ENCODE assay signal across 8 mouse cellular contexts in genomic region chr14:99046031-99046781, GRCm38 (mm10). TPM values are rescaled to one million over a fixed set of nuclear protein-coding genes. Genes with fewer than 3 reads are reported as not detected.
A peak's percentile ranks its signal among the peaks of the same experiment; 100 is the strongest.
DNase-seq lines count a peak whose midpoint lies in the region; ATAC-seq and TF ChIP-seq lines count a peak whose summit lies in the region.

TSS of gene Mzt1 (minus strand) at chr14:99046134.
TSS of gene Bora (plus strand) at chr14:99046222.

- peaks cover 8% of the 10 kb centered on the region; the same call in 1 of the 2 replicates for H3K36me3 ChIP-seq in embryonic facial prominence, embryonic 14.5 days (ENCODE audit: control insufficient read depth, insufficient read depth, low read length)
- H3K36me3 ChIP-seq in limb, embryonic 14.5 days (ENCODE audit: control insufficient read depth, insufficient read depth, low read length) = peaks cover 10% of the 10 kb centered on the region; the same call in 1 of the 2 replicates
- H3K36me3 ChIP-seq in midbrain, postnatal 0 days (ENCODE audit: insufficient read depth, low read length) = no peaks in the 10 kb centered on the region

- H3K27ac ChIP-seq in embryonic facial prominence, embryonic 14.5 days (replicated peaks; ENCODE audit: low read depth, low read length) = peak within 1 kb of the TSS; percentile 91
- peak within 1 kb of the TSS; percentile 91 for H3K27ac ChIP-seq in limb, embryonic 14.5 days (replicated peaks; ENCODE audit: low read depth, low read length)
- H3K27ac ChIP-seq in midbrain, postnatal 0 days (ENCODE audit: low read depth, low read length) = peak within 1 kb of the TSS; percentile 72

- TF ChIP-seq CTCF in midbrain, postnatal 0 days (IDR thresholded peaks at IDR 0.05) = no peak

- DNase-seq in 3T3-L1 (ENCODE audit: low read depth, low spot score) = peak; percentile 93
- DNase-seq in adrenal gland, postnatal 4 days (ENCODE audit: low spot score in 2 of 2) = peak; percentile 77 to 84
- DNase-seq in embryonic facial prominence, embryonic 14.5 days (ENCODE audit: low spot score) = peak; percentile 97
- DNase-seq in heart, adult 8-10 months (ENCODE audit: low spot score) = peak; percentile 87
- DNase-seq in kidney, adult 9 months = peak; percentile 94
- DNase-seq in limb, embryonic 14.5 days (ENCODE audit: low spot score) = peak; percentile 95
- peak; percentile 94 for DNase-seq in midbrain, postnatal 0 days (ENCODE audit: low spot score)
- DNase-seq in spleen, postnatal 14 days (ENCODE audit: low spot score in 2 of 2) = peak; percentile 91

- H3K4me1 ChIP-seq in embryonic facial prominence, embryonic 14.5 days (ENCODE audit: control insufficient read depth, insufficient read depth, low read length) = peaks cover 15% of the 10 kb centered on the region; the same call in 1 of the 2 replicates
- peaks cover 14% of the 10 kb centered on the region for H3K4me1 ChIP-seq in limb, embryonic 14.5 days (ENCODE audit: control insufficient read depth, insufficient read depth, low read length)
- peaks cover 12% of the 10 kb centered on the region; the same call in 1 of the 2 replicates for H3K4me1 ChIP-seq in midbrain, postnatal 0 days (ENCODE audit: insufficient read depth, low read length)

- peak within 1 kb of the TSS; percentile 70 for H3K4me2 ChIP-seq in embryonic facial prominence, embryonic 14.5 days (ENCODE audit: low read depth, low read length)
- peak within 1 kb of the TSS; percentile 68 for H3K4me2 ChIP-seq in limb, embryonic 14.5 days (replicated peaks; ENCODE audit: low read depth, low read length, severe bottlenecking)
- peak within 1 kb of the TSS; percentile 64 for H3K4me2 ChIP-seq in midbrain, postnatal 0 days (ENCODE audit: low read depth, low read length, poor library complexity, severe bottlenecking)

- H3K9ac ChIP-seq in embryonic facial prominence, embryonic 14.5 days (ENCODE audit: low read depth, low read length) = peak within 1 kb of the TSS; percentile 96
- H3K9ac ChIP-seq in limb, embryonic 14.5 days (ENCODE audit: low read depth, low read length, severe bottlenecking) = peak within 1 kb of the TSS; percentile 95
- H3K9ac ChIP-seq in midbrain, postnatal 0 days (replicated peaks; ENCODE audit: low read length, poor library complexity, severe bottlenecking) = peak within 1 kb of the TSS; percentile 94

- H3K27me3 ChIP-seq in embryonic facial prominence, embryonic 14.5 days (replicated peaks; ENCODE audit: control insufficient read depth, insufficient read depth, low read length) = no peaks in the 10 kb centered on the region
- H3K27me3 ChIP-seq in limb, embryonic 14.5 days (ENCODE audit: control insufficient read depth, insufficient read depth, low read length) = no peaks in the 10 kb centered on the region
- H3K27me3 ChIP-seq in midbrain, postnatal 0 days (ENCODE audit: insufficient read depth, low read length) = no peaks in the 10 kb centered on the region

- peak; percentile 60; the same call in 1 of the 2 replicates for TF ChIP-seq POLR2A in limb, embryonic 14.5 days (IDR thresholded peaks at IDR 0.05; ENCODE audit: borderline replicate concordance, extremely low read depth, insufficient read depth, insufficient read length)

- WGBS in embryonic facial prominence, embryonic 14.5 days = under 1% methylated on average over 45 of the region's 81 CpGs
- 0% methylated on average over 56 of the region's 81 CpGs for WGBS in limb, embryonic 14.5 days
- under 1% methylated on average over 73 of the region's 81 CpGs for WGBS in midbrain, postnatal 0 days

- H3K4me3 ChIP-seq in embryonic facial prominence, embryonic 14.5 days (ENCODE audit: low read depth, low read length) = peak within 1 kb of the TSS; percentile 99
- H3K4me3 ChIP-seq in limb, embryonic 14.5 days (replicated peaks; ENCODE audit: low read length) = peak within 1 kb of the TSS; percentile 98
- peak within 1 kb of the TSS; percentile 100 for H3K4me3 ChIP-seq in midbrain, postnatal 0 days (ENCODE audit: low read depth, low read length)

- H3K9me3 ChIP-seq in embryonic facial prominence, embryonic 14.5 days (ENCODE audit: control insufficient read depth, low read length) = no peaks in the 10 kb centered on the region
- no peaks in the 10 kb centered on the region for H3K9me3 ChIP-seq in limb, embryonic 14.5 days (ENCODE audit: control insufficient read depth, low read length)
- H3K9me3 ChIP-seq in midbrain, postnatal 0 days (ENCODE audit: low read length) = no peaks in the 10 kb centered on the region

- peak; percentile 96 for ATAC-seq in embryonic facial prominence, embryonic 14.5 days (ENCODE audit: low read depth)
- ATAC-seq in limb, embryonic 14.5 days (ENCODE audit: low FRiP score, low read depth) = peak; percentile 95
- peak; percentile 97 for ATAC-seq in midbrain, postnatal 0 days (ENCODE audit: low FRiP score)

RNA-seq across cellular contexts. Expression of gene Mzt1, which starts in this region (rescaled TPM):
- 10 to 100 TPM; 45.0 to 46.5 TPM for total RNA-seq in adrenal gland, postnatal 4 days (2021)
- polyA plus RNA-seq in embryonic facial prominence, embryonic 14.5 days (2014; fragmentation: Nextera tagmentation; extraction: Ambion mirVana) = 42.1 and 45.5 TPM in 2 replicates
- total RNA-seq in heart, adult 8-10 months (2022) = 10 to 100 TPM; 39.2 to 45.9 (median 42.5) TPM
- 53.2 and 56.0 TPM in 2 replicates for polyA plus RNA-seq in limb, embryonic 14.5 days (2012; rRNA removed)
- 44.3 and 48.4 TPM in 2 replicates for polyA plus RNA-seq in limb, embryonic 14.5 days (2014; fragmentation: Nextera tagmentation; extraction: Ambion mirVana)
- total RNA-seq in midbrain, postnatal 0 days (2014; rRNA removed) = 84.7 and 106 TPM in 2 replicates
- polyA plus RNA-seq in midbrain, postnatal 0 days (2015; fragmentation: Nextera tagmentation; extraction: Ambion mirVana) = 107 and 117 TPM in 2 replicates

RNA-seq across cellular contexts. Expression of gene Bora, which starts in this region (rescaled TPM):
- total RNA-seq in adrenal gland, postnatal 4 days (2021) = 10 to 100 TPM; 14.4 to 16.2 TPM
- 26.7 and 43.7 TPM in 2 replicates for polyA plus RNA-seq in embryonic facial prominence, embryonic 14.5 days (2014; fragmentation: Nextera tagmentation; extraction: Ambion mirVana)
- total RNA-seq in heart, adult 8-10 months (2022) = 1 to 10 TPM in 1 of 4 experiments, under 1 TPM in 3; 0.46 to 1.2 (median 0.69) TPM
- polyA plus RNA-seq in limb, embryonic 14.5 days (2012; rRNA removed) = 30.4 and 33.3 TPM in 2 replicates
- polyA plus RNA-seq in limb, embryonic 14.5 days (2014; fragmentation: Nextera tagmentation; extraction: Ambion mirVana) = 45.5 and 48.6 TPM in 2 replicates
- total RNA-seq in midbrain, postnatal 0 days (2014; rRNA removed) = 3.7 and 7.3 TPM in 2 replicates
- polyA plus RNA-seq in midbrain, postnatal 0 days (2015; fragmentation: Nextera tagmentation; extraction: Ambion mirVana) = 7.1 and 7.4 TPM in 2 replicates

Comparison
In these comparisons a context has a peak if more than half of its experiments do, and no peak if none do; other contexts are left out.
1. Peak in every context shown above with its lines: DNase-seq, ATAC-seq, H3K4me3 ChIP-seq and H3K27ac ChIP-seq.